Mouse (Mus musculus) stomach, postnatal 0 days (tissue): ENCODE measurements around the gene Itm2c. TPM values are rescaled to one million over a fixed set of nuclear protein-coding genes. Genes with fewer than 3 reads are reported as not detected.
A peak's percentile ranks its signal among the peaks of the same experiment; 100 is the strongest.

ENCODE experiments used
- ATAC-seq: fragments of 200-750 bp; cut with Nextera tagmentation; 2 replicates; pipeline ENCODE4 v1.8.0; 2017; ENCODE audit not compliant: low FRiP score, low TSS enrichment
- DNase-seq: peaks from one replicate; pipeline ENCODE4 v3.0.0-alpha.2; 2016; ENCODE audit warnings: low spot score
- H3K27ac ChIP-seq: fragments of 300-500 bp; sonication (generic); replicated peaks from 2 replicates; pipeline ENCODE4 v1.5.1; 2014; ENCODE audit warnings: mild to moderate bottlenecking, control low read depth
- H3K27me3 ChIP-seq: fragments of 300-500 bp; sonication (generic); 2 replicates; pipeline ENCODE4 v1.6.1; 2014; ENCODE audit warnings: low read length; ENCODE audit not compliant: control insufficient read depth, insufficient read depth
- H3K36me3 ChIP-seq: fragments of 300-500 bp; sonication (generic); 2 replicates; pipeline ENCODE4 v1.6.1; 2014; ENCODE audit warnings: low read length, mixed read lengths; ENCODE audit not compliant: control insufficient read depth, insufficient read depth
- H3K4me1 ChIP-seq: fragments of 300-500 bp; sonication (generic); replicated peaks from 2 replicates; pipeline ENCODE4 v1.6.1; 2014; ENCODE audit warnings: antibody characterized with exemption; ENCODE audit not compliant: control insufficient read depth, insufficient read depth
- H3K4me2 ChIP-seq: fragments of 300-500 bp; sonication (generic); replicated peaks from 2 replicates; pipeline ENCODE4 v1.6.1; 2014; ENCODE audit warnings: low read depth, mild to moderate bottlenecking, control low read depth, moderate library complexity
- H3K4me3 ChIP-seq: fragments of 300-500 bp; sonication (generic); 2 replicates; pipeline ENCODE4 v1.5.1; 2014; ENCODE audit warnings: low read depth, low read length, control low read depth
- H3K9ac ChIP-seq: fragments of 300-500 bp; sonication (generic); 2 replicates; pipeline ENCODE4 v1.6.1; 2014; ENCODE audit warnings: mild to moderate bottlenecking, low read length, control low read depth, mixed read lengths
- H3K9me3 ChIP-seq: fragments of 300-500 bp; sonication (generic); 2 replicates; pipeline ENCODE4 v1.6.1; 2016; ENCODE audit warnings: low read length; ENCODE audit not compliant: control insufficient read depth
- CTCF ChIP-seq: IDR thresholded peaks from 2 replicates; pipeline ENCODE4 v1.5.1; 2016; ENCODE audit warnings: antibody characterized with exemption, low read depth, mild to moderate bottlenecking, moderate library complexity
- EP300 ChIP-seq: optimal IDR thresholded peaks from 2 replicates; pipeline ENCODE3; 2016; ENCODE audit warnings: antibody characterized with exemption
- WGBS: fragments of 180-500 bp; shearing (Covaris S2); extraction: QIAGEN DNeasy Blood & Tissue Kit; methylation state at CpG from one replicate; pipeline ENCODE4 v1.1.7; 2014; 5-methylcytosine and 5-hydroxymethylcytosine counted together
- polyA plus RNA-seq: library from polyadenylated mRNA; unstranded; fragments of >200 nt; fragmentation: Nextera tagmentation; extraction: Ambion mirVana; gene quantifications from 2 replicates; pipeline ENCODE4 v1.2.1, GENCODE M21; 2015

Gene Itm2c
- polyA plus RNA-seq, 1 experiment from 2014 or later: 134 TPM

DNA sequence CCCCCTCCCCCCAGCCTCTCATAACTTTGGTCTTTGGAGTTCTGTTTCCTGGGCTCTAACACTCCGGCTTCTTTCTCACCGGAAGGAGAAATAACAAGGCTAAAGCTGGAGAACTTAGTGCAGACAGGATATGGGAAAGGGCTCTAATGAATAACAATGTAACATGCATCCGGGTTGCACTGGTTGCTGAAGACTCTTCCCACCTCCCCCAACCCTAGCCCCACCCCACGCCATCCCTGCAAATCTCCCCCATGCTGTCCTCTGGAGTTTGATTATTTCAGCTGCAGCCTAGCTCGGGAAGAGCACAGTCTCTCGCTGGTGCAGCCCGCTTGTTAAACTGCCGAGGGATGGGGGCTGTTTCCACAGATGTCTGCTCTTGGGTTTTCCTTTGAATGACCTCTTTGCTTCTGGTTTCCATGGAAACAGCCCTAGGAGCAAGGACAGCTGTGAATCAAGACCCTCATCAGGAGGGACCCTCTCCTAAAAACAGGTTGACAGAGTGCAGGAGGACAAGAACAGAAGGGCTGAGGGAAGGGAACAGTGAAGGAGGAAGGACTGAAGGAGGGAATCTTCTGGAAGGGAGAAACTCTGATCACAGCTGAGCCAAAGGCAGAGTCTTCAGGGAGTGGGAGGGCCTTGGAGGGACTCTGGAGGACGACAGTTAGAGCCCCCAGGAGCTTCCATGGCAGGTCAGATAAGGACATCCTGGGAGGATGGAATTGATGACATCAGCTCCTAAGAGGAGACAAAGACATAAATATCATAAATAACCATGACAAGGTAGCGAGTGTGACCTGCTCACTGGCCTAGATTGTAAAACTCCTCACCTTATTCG, 39.8 kb downstream of the Itm2c start:
- 19% methylated on average over 11 of the region's 11 CpGs for WGBS
- Histone ChIP-seq H3K27ac (no peak overlapping the region; the same call in 1 of the 2 replicates), H3K4me3 (no peak overlapping the region), H3K9ac (no peak overlapping the region), H3K4me1 (peaks cover 5% of the 10 kb centered on the region; the same call in 1 of the 2 replicates), H3K36me3 (no peaks in the 10 kb centered on the region), H3K4me2 (peak overlapping the region; percentile 20), H3K9me3 (no peaks in the 10 kb centered on the region), H3K27me3 (no peaks in the 10 kb centered on the region)
- DNase-seq (no peak), ATAC-seq (peak; percentile 4; the same call in 1 of the 2 replicates)
- TF ChIP-seq CTCF: no peak
- no peak for TF ChIP-seq EP300

GRCm38 (mm10) chr1:85934560-85934959, 40.5 kb downstream of the Itm2c start:
- H3K4me1 ChIP-seq: peaks cover 5% of the 10 kb centered on the region; the same call in 1 of the 2 replicates
- no peaks in the 10 kb centered on the region for H3K9me3 ChIP-seq
- DNase-seq (no peak), ATAC-seq (no peak)
- no peak overlapping the region for H3K4me3 ChIP-seq
- H3K9ac ChIP-seq: no peak overlapping the region
- no peak overlapping the region for H3K27ac ChIP-seq
- no peaks in the 10 kb centered on the region for H3K27me3 ChIP-seq
- TF ChIP-seq CTCF (no peak), EP300 (no peak)
- H3K36me3 ChIP-seq: no peaks in the 10 kb centered on the region
- WGBS: 48% methylated on average over 7 of the region's 7 CpGs
- no peak overlapping the region for H3K4me2 ChIP-seq

GRCm38 (mm10) chr1:85935148-85935852, 41.2 kb downstream of the Itm2c start:
- ATAC-seq: no peak
- WGBS: 66% methylated on average over 8 of the region's 8 CpGs
- Histone ChIP-seq H3K27me3 (no peaks in the 10 kb centered on the region), H3K4me1 (peaks cover 5% of the 10 kb centered on the region; the same call in 1 of the 2 replicates), H3K27ac (no peak overlapping the region), H3K9ac (no peak overlapping the region), H3K36me3 (no peaks in the 10 kb centered on the region), H3K4me3 (no peak overlapping the region), H3K4me2 (no peak overlapping the region), H3K9me3 (no peaks in the 10 kb centered on the region)
- DNase-seq: peak; percentile 65
- TF ChIP-seq EP300 (no peak), CTCF (peak; percentile 83)

- 48% methylated on average over 6 of the region's 6 CpGs for WGBS
- TF ChIP-seq CTCF (no peak), EP300 (no peak)
- H3K27ac ChIP-seq: no peak overlapping the region
- no peak overlapping the region for H3K4me2 ChIP-seq
- no peak for DNase-seq
- no peaks in the 10 kb centered on the region for H3K9me3 ChIP-seq
- H3K4me3 ChIP-seq: no peak overlapping the region
- peaks cover 5% of the 10 kb centered on the region; the same call in 1 of the 2 replicates for H3K4me1 ChIP-seq
- no peak overlapping the region for H3K9ac ChIP-seq
- H3K36me3 ChIP-seq: no peaks in the 10 kb centered on the region
- ATAC-seq: no peak
- H3K27me3 ChIP-seq: no peaks in the 10 kb centered on the region
Observed at GRCm38 (mm10) chr1:85936265-85936664, 42.2 kb downstream of the Itm2c start.

DNA sequence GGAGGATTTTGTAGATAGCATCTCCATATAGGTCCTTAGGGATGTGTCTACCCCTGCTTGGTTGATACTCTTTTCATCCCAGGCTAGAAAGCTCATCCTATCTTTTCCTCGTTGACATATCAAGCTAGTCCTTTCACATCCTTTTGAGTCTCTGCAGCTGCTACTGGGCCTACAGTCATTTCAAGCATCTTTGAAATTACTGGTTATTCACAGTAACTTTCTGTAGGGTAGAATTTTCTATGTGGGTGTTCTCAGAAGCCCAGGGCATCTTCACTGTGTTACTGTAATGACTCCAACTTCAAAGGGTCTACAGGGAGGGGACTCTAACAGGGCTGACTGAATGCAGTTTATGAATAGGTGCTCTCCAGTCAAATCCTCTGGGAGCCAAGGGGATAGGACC, 43.2 kb downstream of the Itm2c start:
- no peak overlapping the region for H3K4me3 ChIP-seq
- H3K4me2 ChIP-seq: no peak overlapping the region
- H3K27ac ChIP-seq: no peak overlapping the region
- ATAC-seq: no peak
- no peaks in the 10 kb centered on the region for H3K9me3 ChIP-seq
- H3K4me1 ChIP-seq: peaks cover 5% of the 10 kb centered on the region; the same call in 1 of the 2 replicates
- 48% methylated on average over 1 of the region's 1 CpGs for WGBS
- H3K9ac ChIP-seq: no peak overlapping the region
- H3K27me3 ChIP-seq: no peaks in the 10 kb centered on the region
- no peaks in the 10 kb centered on the region for H3K36me3 ChIP-seq
- TF ChIP-seq EP300: no peak
- TF ChIP-seq CTCF: no peak
- no peak for DNase-seq

GRCm38 (mm10) chr1:85942318-85942717, 48.2 kb downstream of the Itm2c start:
- Histone ChIP-seq H3K4me2 (no peak overlapping the region), H3K27me3 (no peaks in the 10 kb centered on the region), H3K4me1 (no peaks in the 10 kb centered on the region), H3K9ac (no peak overlapping the region), H3K27ac (no peak overlapping the region), H3K36me3 (no peaks in the 10 kb centered on the region), H3K9me3 (no peaks in the 10 kb centered on the region), H3K4me3 (no peak overlapping the region)
- ATAC-seq (no peak), DNase-seq (no peak)
- WGBS: 76% methylated on average over 8 of the region's 8 CpGs
- TF ChIP-seq CTCF (no peak), EP300 (no peak)
